Mouse (Mus musculus): ENCODE measurements at regions not wholly inside any gene's neighbourhood (a gene's known extent, or its start where the extent isn't known, plus 50 kb on each side); places are given as distances from the start of the nearest gene placed in this dataset.

GRCm38 (mm10) chr15:27207446-27207845 lies 259.0 kb upstream of the Ank start:
- WGBS = 92% methylated on average over 11 of the region's 11 CpGs
- Histone ChIP-seq H3K4me1 (replicated peaks; ENCODE audit: control insufficient read depth, insufficient read depth, low read length) (no peaks in the 10 kb centered on the region), H3K27me3 (ENCODE audit: control insufficient read depth, insufficient read depth, low read length) (no peaks in the 10 kb centered on the region), H3K9ac (ENCODE audit: low read length) (no peak overlapping the region), H3K36me3 (ENCODE audit: control insufficient read depth, insufficient read depth, low read length) (no peaks in the 10 kb centered on the region), H3K9me3 (ENCODE audit: control insufficient read depth, low read length) (no peaks in the 10 kb centered on the region), H3K27ac (ENCODE audit: low read depth, low read length) (no peak overlapping the region), H3K4me3 (ENCODE audit: low read depth, low read length) (no peak overlapping the region), H3K4me2 (ENCODE audit: low read depth, low read length, severe bottlenecking) (no peak overlapping the region)
- DNase-seq (ENCODE audit: low spot score) (no peak), ATAC-seq (replicated peaks; ENCODE audit: low FRiP score) (no peak)

- 56% methylated on average over 7 of the region's 7 CpGs for WGBS
- no peaks in the 10 kb centered on the region for H3K27me3 ChIP-seq (ENCODE audit: control insufficient read depth, insufficient read depth, low read length)
- DNase-seq (ENCODE audit: low spot score) (no peak), ATAC-seq (replicated peaks; ENCODE audit: low FRiP score) (no peak)
- H3K4me3 ChIP-seq (ENCODE audit: low read depth, low read length) = no peak overlapping the region
- no peak overlapping the region for H3K9ac ChIP-seq (ENCODE audit: low read length)
- no peak overlapping the region for H3K4me2 ChIP-seq (ENCODE audit: low read depth, low read length, severe bottlenecking)
- H3K27ac ChIP-seq (ENCODE audit: low read depth, low read length) = no peak overlapping the region
- H3K9me3 ChIP-seq (ENCODE audit: control insufficient read depth, low read length) = no peaks in the 10 kb centered on the region
- no peaks in the 10 kb centered on the region for H3K36me3 ChIP-seq (ENCODE audit: control insufficient read depth, insufficient read depth, low read length)
- no peaks in the 10 kb centered on the region for H3K4me1 ChIP-seq (replicated peaks; ENCODE audit: control insufficient read depth, insufficient read depth, low read length)
Observed at GRCm38 (mm10) chr15:27216387-27216786, 250.1 kb upstream of the Ank start.

- Histone ChIP-seq H3K27me3 (ENCODE audit: control insufficient read depth, insufficient read depth, low read length) (no peaks in the 10 kb centered on the region), H3K36me3 (ENCODE audit: control insufficient read depth, insufficient read depth, low read length) (no peaks in the 10 kb centered on the region), H3K4me2 (ENCODE audit: low read depth, low read length, severe bottlenecking) (no peak overlapping the region), H3K27ac (ENCODE audit: low read depth, low read length) (no peak overlapping the region), H3K4me3 (ENCODE audit: low read depth, low read length) (no peak overlapping the region), H3K4me1 (replicated peaks; ENCODE audit: control insufficient read depth, insufficient read depth, low read length) (no peaks in the 10 kb centered on the region), H3K9ac (ENCODE audit: low read length) (no peak overlapping the region), H3K9me3 (ENCODE audit: control insufficient read depth, low read length) (no peaks in the 10 kb centered on the region)
- ATAC-seq (replicated peaks; ENCODE audit: low FRiP score) (no peak), DNase-seq (ENCODE audit: low spot score) (no peak)
- 97% methylated on average over 3 of the region's 3 CpGs for WGBS
Observed at GRCm38 (mm10) chr15:27219126-27219738, 247.2 kb upstream of the Ank start.

GRCm38 (mm10) chr15:27223610-27224511 lies 242.6 kb upstream of the Ank start:
- Histone ChIP-seq H3K4me1 (replicated peaks; ENCODE audit: control insufficient read depth, insufficient read depth, low read length) (no peaks in the 10 kb centered on the region), H3K4me2 (ENCODE audit: low read depth, low read length, severe bottlenecking) (no peak overlapping the region), H3K27me3 (ENCODE audit: control insufficient read depth, insufficient read depth, low read length) (no peaks in the 10 kb centered on the region), H3K27ac (ENCODE audit: low read depth, low read length) (no peak overlapping the region), H3K36me3 (ENCODE audit: control insufficient read depth, insufficient read depth, low read length) (no peaks in the 10 kb centered on the region), H3K4me3 (ENCODE audit: low read depth, low read length) (no peak overlapping the region), H3K9me3 (ENCODE audit: control insufficient read depth, low read length) (no peaks in the 10 kb centered on the region), H3K9ac (ENCODE audit: low read length) (no peak overlapping the region)
- ATAC-seq (replicated peaks; ENCODE audit: low FRiP score) (no peak), DNase-seq (ENCODE audit: low spot score) (no peak)
- WGBS = 80% methylated on average over 14 of the region's 14 CpGs

GRCm38 (mm10) chr15:27224512-27224850 lies 242.0 kb upstream of the Ank start:
- no peaks in the 10 kb centered on the region for H3K27me3 ChIP-seq (ENCODE audit: control insufficient read depth, insufficient read depth, low read length)
- H3K9me3 ChIP-seq (ENCODE audit: control insufficient read depth, low read length) = no peaks in the 10 kb centered on the region
- DNase-seq (ENCODE audit: low spot score) (no peak), ATAC-seq (replicated peaks; ENCODE audit: low FRiP score) (no peak)
- no peak overlapping the region for H3K4me3 ChIP-seq (ENCODE audit: low read depth, low read length)
- H3K4me1 ChIP-seq (replicated peaks; ENCODE audit: control insufficient read depth, insufficient read depth, low read length) = no peaks in the 10 kb centered on the region
- H3K27ac ChIP-seq (ENCODE audit: low read depth, low read length) = no peak overlapping the region
- no peak overlapping the region for H3K4me2 ChIP-seq (ENCODE audit: low read depth, low read length, severe bottlenecking)
- no peak overlapping the region for H3K9ac ChIP-seq (ENCODE audit: low read length)
- WGBS = 89% methylated on average over 4 of the region's 4 CpGs
- no peaks in the 10 kb centered on the region for H3K36me3 ChIP-seq (ENCODE audit: control insufficient read depth, insufficient read depth, low read length)

GRCm38 (mm10) chr15:27232804-27233203 lies 233.7 kb upstream of the Ank start:
- 85% methylated on average over 5 of the region's 5 CpGs for WGBS
- no peak for DNase-seq (ENCODE audit: low spot score)
- H3K4me3 ChIP-seq (ENCODE audit: low read depth, low read length) = no peak overlapping the region

GRCm38 (mm10) chr15:27234770-27235169 lies 231.7 kb upstream of the Ank start:
- ATAC-seq (replicated peaks; ENCODE audit: low FRiP score) = peak; percentile 66; the same call in 1 of the 2 replicates
- Histone ChIP-seq H3K4me2 (ENCODE audit: low read depth, low read length, severe bottlenecking) (no peak overlapping the region), H3K27ac (ENCODE audit: low read depth, low read length) (no peak overlapping the region), H3K9me3 (ENCODE audit: control insufficient read depth, low read length) (no peaks in the 10 kb centered on the region), H3K27me3 (ENCODE audit: control insufficient read depth, insufficient read depth, low read length) (no peaks in the 10 kb centered on the region), H3K36me3 (ENCODE audit: control insufficient read depth, insufficient read depth, low read length) (no peaks in the 10 kb centered on the region), H3K4me3 (ENCODE audit: low read depth, low read length) (no peak overlapping the region), H3K9ac (ENCODE audit: low read length) (no peak overlapping the region), H3K4me1 (replicated peaks; ENCODE audit: control insufficient read depth, insufficient read depth, low read length) (no peaks in the 10 kb centered on the region)
- DNase-seq (ENCODE audit: low spot score) = peak; percentile 79
- 15% methylated on average over 4 of the region's 4 CpGs for WGBS

More at GRCm38 (mm10) chr15:27232804-27233203, 233.7 kb upstream of the Ank start:
- no peak overlapping the region for H3K9ac ChIP-seq (ENCODE audit: low read length)
- no peak for ATAC-seq (replicated peaks; ENCODE audit: low FRiP score)
- H3K36me3 ChIP-seq (ENCODE audit: control insufficient read depth, insufficient read depth, low read length) = no peaks in the 10 kb centered on the region
- no peak overlapping the region for H3K27ac ChIP-seq (ENCODE audit: low read depth, low read length)
- no peak overlapping the region for H3K4me2 ChIP-seq (ENCODE audit: low read depth, low read length, severe bottlenecking)
- H3K9me3 ChIP-seq (ENCODE audit: control insufficient read depth, low read length) = no peaks in the 10 kb centered on the region
- no peaks in the 10 kb centered on the region for H3K27me3 ChIP-seq (ENCODE audit: control insufficient read depth, insufficient read depth, low read length)
- no peaks in the 10 kb centered on the region for H3K4me1 ChIP-seq (replicated peaks; ENCODE audit: control insufficient read depth, insufficient read depth, low read length)

GRCm38 (mm10) chr15:27238301-27238700 lies 228.2 kb upstream of the Ank start:
- 75% methylated on average over 1 of the region's 1 CpGs for WGBS
- H3K4me3 ChIP-seq (ENCODE audit: low read depth, low read length) = no peak overlapping the region
- no peak overlapping the region for H3K4me2 ChIP-seq (ENCODE audit: low read depth, low read length, severe bottlenecking)
- no peak overlapping the region for H3K9ac ChIP-seq (ENCODE audit: low read length)
- ATAC-seq (replicated peaks; ENCODE audit: low FRiP score) (no peak), DNase-seq (ENCODE audit: low spot score) (no peak)
- H3K27me3 ChIP-seq (ENCODE audit: control insufficient read depth, insufficient read depth, low read length) = no peaks in the 10 kb centered on the region
- H3K27ac ChIP-seq (ENCODE audit: low read depth, low read length) = no peak overlapping the region
- H3K36me3 ChIP-seq (ENCODE audit: control insufficient read depth, insufficient read depth, low read length) = no peaks in the 10 kb centered on the region
- H3K9me3 ChIP-seq (ENCODE audit: control insufficient read depth, low read length) = no peaks in the 10 kb centered on the region
- H3K4me1 ChIP-seq (replicated peaks; ENCODE audit: control insufficient read depth, insufficient read depth, low read length) = no peaks in the 10 kb centered on the region

- H3K4me2 ChIP-seq (ENCODE audit: low read depth, low read length, severe bottlenecking) = no peak overlapping the region
- DNase-seq (ENCODE audit: low spot score) (no peak), ATAC-seq (replicated peaks; ENCODE audit: low FRiP score) (no peak)
- no peaks in the 10 kb centered on the region for H3K27me3 ChIP-seq (ENCODE audit: control insufficient read depth, insufficient read depth, low read length)
- 87% methylated on average over 3 of the region's 3 CpGs for WGBS
- H3K36me3 ChIP-seq (ENCODE audit: control insufficient read depth, insufficient read depth, low read length) = no peaks in the 10 kb centered on the region
- H3K9ac ChIP-seq (ENCODE audit: low read length) = no peak overlapping the region
- no peaks in the 10 kb centered on the region for H3K9me3 ChIP-seq (ENCODE audit: control insufficient read depth, low read length)
- H3K4me1 ChIP-seq (replicated peaks; ENCODE audit: control insufficient read depth, insufficient read depth, low read length) = no peaks in the 10 kb centered on the region
- H3K4me3 ChIP-seq (ENCODE audit: low read depth, low read length) = no peak overlapping the region
- no peak overlapping the region for H3K27ac ChIP-seq (ENCODE audit: low read depth, low read length)
Observed at GRCm38 (mm10) chr15:27246302-27246701, 220.2 kb upstream of the Ank start.
